Mouse (Mus musculus): ENCODE measurements around the gene Atp5l. TPM values are rescaled to one million over a fixed set of nuclear protein-coding genes. Genes with fewer than 3 reads are reported as not detected.
A peak's percentile ranks its signal among the peaks of the same experiment; 100 is the strongest.

Atp5l gene
- polyA plus RNA-seq, 1 experiment: 250 TPM

GRCm38 (mm10) chr9:44900402-44900801 lies 20.1 kb downstream of the Atp5l start:
- peak; percentile 27 for DNase-seq
- H3K4me3 ChIP-seq (ENCODE audit: control insufficient read depth, insufficient read depth, low read length): no peak overlapping the region
- 68% methylated on average over 4 of the region's 4 CpGs for WGBS
- no peaks in the 10 kb centered on the region for H3K27me3 ChIP-seq (ENCODE audit: control insufficient read depth, insufficient read depth, low read length)
- no peak overlapping the region for H3K27ac ChIP-seq (ENCODE audit: control insufficient read depth, insufficient read depth, low read length)
- H3K4me1 ChIP-seq (replicated peaks; ENCODE audit: control insufficient read depth, insufficient read depth, low read length): no peaks in the 10 kb centered on the region
- H3K36me3 ChIP-seq (ENCODE audit: control insufficient read depth, insufficient read depth, low read length): no peaks in the 10 kb centered on the region
- TF ChIP-seq CTCF (IDR thresholded peaks at IDR 0.05; ENCODE audit: borderline replicate concordance, control insufficient read depth, extremely low read depth, insufficient read depth, low read length, poor library complexity) (no peak), POLR2A (IDR thresholded peaks at IDR 0.05; ENCODE audit: control insufficient read depth, extremely low read depth, insufficient read depth, low read length, poor library complexity) (no peak)

- 87% methylated on average over 3 of the region's 3 CpGs for WGBS
- Histone ChIP-seq H3K4me1 (replicated peaks; ENCODE audit: control insufficient read depth, insufficient read depth, low read length) (no peaks in the 10 kb centered on the region), H3K27ac (ENCODE audit: control insufficient read depth, insufficient read depth, low read length) (no peak overlapping the region), H3K36me3 (ENCODE audit: control insufficient read depth, insufficient read depth, low read length) (no peaks in the 10 kb centered on the region), H3K27me3 (ENCODE audit: control insufficient read depth, insufficient read depth, low read length) (no peaks in the 10 kb centered on the region), H3K4me3 (ENCODE audit: control insufficient read depth, insufficient read depth, low read length) (no peak overlapping the region)
- TF ChIP-seq CTCF (IDR thresholded peaks at IDR 0.05; ENCODE audit: borderline replicate concordance, control insufficient read depth, extremely low read depth, insufficient read depth, low read length, poor library complexity) (no peak), POLR2A (IDR thresholded peaks at IDR 0.05; ENCODE audit: control insufficient read depth, extremely low read depth, insufficient read depth, low read length, poor library complexity) (no peak)
- no peak for DNase-seq
Measured at GRCm38 (mm10) chr9:44899716-44900115, 20.8 kb downstream of the Atp5l start.

- Histone ChIP-seq H3K36me3 (ENCODE audit: control insufficient read depth, insufficient read depth, low read length) (no peaks in the 10 kb centered on the region), H3K4me1 (replicated peaks; ENCODE audit: control insufficient read depth, insufficient read depth, low read length) (no peaks in the 10 kb centered on the region), H3K27me3 (ENCODE audit: control insufficient read depth, insufficient read depth, low read length) (no peaks in the 10 kb centered on the region), H3K27ac (ENCODE audit: control insufficient read depth, insufficient read depth, low read length) (no peak overlapping the region), H3K4me3 (ENCODE audit: control insufficient read depth, insufficient read depth, low read length) (no peak overlapping the region)
- no peak for DNase-seq
- 91% methylated on average over 4 of the region's 4 CpGs for WGBS
- no peak for TF ChIP-seq CTCF (IDR thresholded peaks at IDR 0.05; ENCODE audit: borderline replicate concordance, control insufficient read depth, extremely low read depth, insufficient read depth, low read length, poor library complexity)
- TF ChIP-seq POLR2A (IDR thresholded peaks at IDR 0.05; ENCODE audit: control insufficient read depth, extremely low read depth, insufficient read depth, low read length, poor library complexity): no peak
Measured at GRCm38 (mm10) chr9:44897024-44897423, 23.5 kb downstream of the Atp5l start.

GRCm38 (mm10) chr9:44892664-44893063 lies 27.9 kb downstream of the Atp5l start:
- WGBS: 90% methylated on average over 3 of the region's 3 CpGs
- Histone ChIP-seq H3K4me1 (replicated peaks; ENCODE audit: control insufficient read depth, insufficient read depth, low read length) (no peaks in the 10 kb centered on the region), H3K27ac (ENCODE audit: control insufficient read depth, insufficient read depth, low read length) (no peak overlapping the region), H3K27me3 (ENCODE audit: control insufficient read depth, insufficient read depth, low read length) (no peaks in the 10 kb centered on the region), H3K4me3 (ENCODE audit: control insufficient read depth, insufficient read depth, low read length) (no peak overlapping the region), H3K36me3 (ENCODE audit: control insufficient read depth, insufficient read depth, low read length) (no peaks in the 10 kb centered on the region)
- no peak for DNase-seq
- TF ChIP-seq POLR2A (IDR thresholded peaks at IDR 0.05; ENCODE audit: control insufficient read depth, extremely low read depth, insufficient read depth, low read length, poor library complexity) (no peak), CTCF (IDR thresholded peaks at IDR 0.05; ENCODE audit: borderline replicate concordance, control insufficient read depth, extremely low read depth, insufficient read depth, low read length, poor library complexity) (no peak)

- Histone ChIP-seq H3K27me3 (ENCODE audit: control insufficient read depth, insufficient read depth, low read length) (no peaks in the 10 kb centered on the region), H3K36me3 (ENCODE audit: control insufficient read depth, insufficient read depth, low read length) (no peaks in the 10 kb centered on the region), H3K27ac (ENCODE audit: control insufficient read depth, insufficient read depth, low read length) (no peak overlapping the region), H3K4me1 (replicated peaks; ENCODE audit: control insufficient read depth, insufficient read depth, low read length) (no peaks in the 10 kb centered on the region), H3K4me3 (ENCODE audit: control insufficient read depth, insufficient read depth, low read length) (no peak overlapping the region)
- TF ChIP-seq POLR2A (IDR thresholded peaks at IDR 0.05; ENCODE audit: control insufficient read depth, extremely low read depth, insufficient read depth, low read length, poor library complexity) (no peak), CTCF (IDR thresholded peaks at IDR 0.05; ENCODE audit: borderline replicate concordance, control insufficient read depth, extremely low read depth, insufficient read depth, low read length, poor library complexity) (no peak)
- 98% methylated on average over 6 of the region's 6 CpGs for WGBS
- no peak for DNase-seq
Measured at GRCm38 (mm10) chr9:44891210-44891609, 29.3 kb downstream of the Atp5l start.

- Histone ChIP-seq H3K4me1 (replicated peaks; ENCODE audit: control insufficient read depth, insufficient read depth, low read length) (no peaks in the 10 kb centered on the region), H3K36me3 (ENCODE audit: control insufficient read depth, insufficient read depth, low read length) (no peaks in the 10 kb centered on the region), H3K27me3 (ENCODE audit: control insufficient read depth, insufficient read depth, low read length) (no peaks in the 10 kb centered on the region), H3K4me3 (ENCODE audit: control insufficient read depth, insufficient read depth, low read length) (no peak overlapping the region), H3K27ac (ENCODE audit: control insufficient read depth, insufficient read depth, low read length) (no peak overlapping the region)
- no peak for TF ChIP-seq POLR2A (IDR thresholded peaks at IDR 0.05; ENCODE audit: control insufficient read depth, extremely low read depth, insufficient read depth, low read length, poor library complexity)
- no peak for TF ChIP-seq CTCF (IDR thresholded peaks at IDR 0.05; ENCODE audit: borderline replicate concordance, control insufficient read depth, extremely low read depth, insufficient read depth, low read length, poor library complexity)
- 71% methylated on average over 2 of the region's 2 CpGs for WGBS
- DNase-seq: no peak
Measured at GRCm38 (mm10) chr9:44890122-44890521, 30.4 kb downstream of the Atp5l start.

GRCm38 (mm10) chr9:44888114-44888624 lies 32.4 kb downstream of the Atp5l start:
- no peaks in the 10 kb centered on the region for H3K36me3 ChIP-seq (ENCODE audit: control insufficient read depth, insufficient read depth, low read length)
- TF ChIP-seq POLR2A (IDR thresholded peaks at IDR 0.05; ENCODE audit: control insufficient read depth, extremely low read depth, insufficient read depth, low read length, poor library complexity): no peak
- no peak for TF ChIP-seq CTCF (IDR thresholded peaks at IDR 0.05; ENCODE audit: borderline replicate concordance, control insufficient read depth, extremely low read depth, insufficient read depth, low read length, poor library complexity)
- WGBS: 96% methylated on average over 7 of the region's 7 CpGs
- no peaks in the 10 kb centered on the region for H3K27me3 ChIP-seq (ENCODE audit: control insufficient read depth, insufficient read depth, low read length)
- no peak overlapping the region for H3K27ac ChIP-seq (ENCODE audit: control insufficient read depth, insufficient read depth, low read length)
- no peak for DNase-seq
- H3K4me3 ChIP-seq (ENCODE audit: control insufficient read depth, insufficient read depth, low read length): no peak overlapping the region
- H3K4me1 ChIP-seq (replicated peaks; ENCODE audit: control insufficient read depth, insufficient read depth, low read length): no peaks in the 10 kb centered on the region; the same call in 1 of the 2 replicates
